Mouse (Mus musculus): ENCODE measurements around the gene Hoxc5.

Hoxc5 gene

GRCm38 (mm10) chr15:103011928-103012486 is 44.8 kb downstream of the Hoxc5 start:
- DNase-seq (ENCODE audit: low spot score): no peak

- no peak for DNase-seq (ENCODE audit: low spot score)
These were observed 46.2 kb downstream of the Hoxc5 start for GRCm38 (mm10) chr15:103013238-103013984.

DNA sequence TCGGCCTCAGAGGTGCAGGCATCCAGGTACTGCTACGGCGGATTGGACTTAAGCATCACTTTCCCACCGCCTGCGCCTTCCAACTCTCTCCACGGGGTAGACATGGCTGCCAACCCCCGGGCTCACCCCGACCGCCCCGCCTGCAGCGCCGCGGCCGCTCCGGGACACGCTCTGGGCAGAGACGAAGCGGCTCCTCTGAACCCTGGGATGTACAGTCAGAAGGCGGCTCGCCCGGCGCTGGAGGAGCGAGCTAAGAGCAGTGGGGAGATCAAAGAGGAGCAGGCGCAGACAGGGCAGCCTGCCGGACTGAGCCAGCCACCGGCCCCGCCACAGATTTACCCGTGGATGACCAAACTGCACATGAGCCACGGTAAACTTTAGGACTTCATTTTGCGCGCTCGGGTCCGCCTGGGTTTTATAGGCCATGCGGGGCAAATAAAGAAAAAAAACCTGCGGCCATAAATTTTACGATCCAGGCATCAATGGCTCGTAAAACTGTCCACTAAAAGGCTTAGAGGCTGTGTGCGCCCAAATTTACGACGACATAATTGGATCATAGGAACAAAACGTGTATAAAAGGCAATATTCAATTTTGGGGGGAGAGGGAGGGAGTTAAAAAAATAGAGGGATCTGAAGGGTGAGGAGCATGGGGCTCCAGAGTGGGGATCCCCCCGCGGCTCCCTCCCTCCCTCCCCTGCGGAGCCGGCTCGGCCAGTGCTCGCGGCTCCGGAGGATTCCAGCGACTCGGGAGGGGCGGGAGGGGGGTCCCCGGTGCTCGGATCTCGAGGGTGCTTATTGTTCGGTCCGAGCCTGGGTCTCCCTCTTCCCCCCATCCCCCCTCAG is 47.1 kb downstream of the Hoxc5 start:
- DNase-seq (ENCODE audit: low spot score): peak; percentile 38

- no peak for DNase-seq (ENCODE audit: low spot score)
These were observed 47.8 kb downstream of the Hoxc5 start for GRCm38 (mm10) chr15:103015009-103015399.

- DNase-seq (ENCODE audit: low spot score): no peak
These were observed 48.3 kb downstream of the Hoxc5 start for GRCm38 (mm10) chr15:103015406-103016166.

GRCm38 (mm10) chr15:103018636-103019035 is 51.4 kb downstream of the Hoxc5 start, which contains the start of gene Hoxc4:
Gene Hoxc4, plus strand, starts transcription at chr15:103018934.
- DNase-seq (ENCODE audit: low spot score): no peak

GRCm38 (mm10) chr15:103020899-103021418 is 53.7 kb downstream of the Hoxc5 start:
- DNase-seq (ENCODE audit: low spot score): no peak

DNA sequence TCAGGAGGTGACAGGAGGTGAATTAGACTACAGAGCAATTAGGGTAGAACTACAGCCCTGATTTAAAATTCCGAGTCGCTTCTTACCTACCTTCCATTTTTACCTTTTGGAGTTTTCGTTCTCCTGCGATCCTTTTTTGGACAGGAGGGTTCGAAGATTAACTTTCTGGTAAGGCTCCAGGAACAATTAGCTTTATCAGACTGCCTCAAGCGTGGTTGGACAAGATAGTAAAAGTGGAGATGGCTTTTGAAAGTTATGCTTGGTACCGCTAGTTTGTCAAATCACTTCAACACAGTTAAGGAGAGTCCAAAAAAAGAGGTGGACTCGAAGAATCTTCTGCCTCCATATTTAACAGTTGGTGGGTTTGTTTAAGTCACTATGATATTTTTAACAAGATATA is 54.3 kb downstream of the Hoxc5 start:
- no peak for DNase-seq (ENCODE audit: low spot score)

DNA sequence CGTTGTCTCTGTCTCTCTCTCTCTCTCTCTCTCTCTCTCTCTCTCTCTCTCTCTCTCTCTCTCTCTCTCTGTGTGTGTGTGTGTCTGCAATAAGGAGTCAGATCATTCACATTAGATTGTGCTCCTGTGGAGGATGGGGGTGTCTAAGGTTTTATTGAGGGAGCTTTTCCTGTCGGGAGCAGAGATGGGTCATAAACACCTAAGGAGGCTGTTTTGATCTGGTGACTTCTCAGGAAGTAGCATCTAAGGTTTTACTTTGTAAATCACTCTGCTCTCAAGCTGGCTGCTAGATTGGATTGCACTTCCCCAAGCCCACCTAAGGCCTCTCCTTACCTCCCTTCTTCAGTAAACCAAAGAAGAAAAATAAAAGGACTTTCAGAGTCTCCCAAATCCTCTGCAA is 56.9 kb downstream of the Hoxc5 start:
- no peak for DNase-seq (ENCODE audit: low spot score)

DNA sequence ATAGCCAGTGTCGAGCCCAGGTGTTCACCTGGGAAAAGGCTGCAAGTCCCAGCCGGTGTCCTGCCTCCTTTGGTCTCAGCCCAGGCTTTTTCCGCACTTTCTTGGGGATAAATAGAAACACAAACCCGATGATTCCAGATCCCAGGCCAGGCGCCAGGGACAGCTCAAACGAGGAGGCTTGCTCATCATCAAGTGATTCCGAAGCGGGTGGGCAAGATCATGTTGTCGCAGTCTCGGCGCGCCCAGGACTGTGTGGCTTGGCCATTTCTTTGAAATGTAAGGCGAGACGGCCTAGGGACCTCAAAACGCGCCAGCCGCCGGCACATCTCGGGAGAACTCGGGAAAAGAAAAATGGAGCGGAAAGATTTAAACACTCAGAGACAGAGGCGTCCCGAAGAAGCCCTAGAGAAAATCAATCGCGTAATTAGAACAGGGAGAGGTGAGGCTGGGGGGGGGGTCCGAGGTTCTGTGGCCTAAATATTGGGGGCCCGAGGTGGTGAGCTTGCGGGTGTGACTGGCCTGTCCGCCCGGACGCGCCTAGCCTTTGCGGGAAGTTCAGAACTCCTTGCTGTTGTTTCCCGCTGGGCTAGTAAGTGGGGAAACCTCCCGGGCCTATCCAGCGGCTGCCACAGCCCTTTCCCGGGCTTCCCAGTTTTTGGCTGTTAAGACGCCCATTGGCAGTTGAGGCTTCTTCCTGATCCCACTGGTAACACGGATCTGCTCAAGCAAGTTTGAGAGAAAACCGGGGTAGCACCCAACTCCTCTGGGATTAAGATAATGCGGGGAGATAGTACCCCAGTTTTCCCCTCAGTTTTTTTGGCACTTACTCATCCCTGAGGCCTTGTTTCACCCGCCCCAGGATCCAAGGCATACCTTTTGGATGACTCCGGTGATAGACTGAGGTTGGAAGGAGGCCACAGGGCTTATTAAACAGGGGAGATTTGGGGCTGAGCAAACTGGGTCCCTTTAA is 60.3 kb downstream of the Hoxc5 start:
- no peak for DNase-seq (ENCODE audit: low spot score)

DNA sequence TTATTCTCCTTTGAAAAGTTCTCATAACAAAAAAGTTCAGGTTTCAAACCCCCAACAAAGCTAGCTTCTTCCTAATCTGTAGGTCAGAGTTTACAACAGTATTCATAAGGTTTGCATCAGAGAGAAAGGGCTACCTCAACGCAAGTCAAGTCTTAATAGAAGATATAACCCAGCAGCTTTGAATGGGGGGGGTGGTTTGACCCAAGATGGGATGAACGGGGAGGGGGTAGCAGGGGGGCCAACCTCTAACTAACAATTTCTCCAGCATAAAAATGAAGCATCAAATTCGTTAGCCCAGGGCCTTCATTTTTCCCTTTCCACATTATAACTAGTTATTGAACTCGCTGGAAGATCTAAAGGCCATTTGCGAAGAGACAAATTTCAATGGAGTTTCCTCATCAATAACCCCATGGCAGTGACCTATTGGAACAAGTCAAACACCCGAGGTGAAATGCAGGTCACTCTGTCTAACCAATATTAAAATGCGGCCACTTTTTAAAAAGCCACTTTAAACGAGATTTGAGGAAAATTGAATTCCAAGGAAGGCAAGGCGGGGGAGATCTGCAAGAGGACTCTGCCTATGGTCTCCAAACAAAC is 61.8 kb downstream of the Hoxc5 start:
- DNase-seq (ENCODE audit: low spot score): no peak

- DNase-seq (ENCODE audit: low spot score): no peak
These were observed 62.9 kb downstream of the Hoxc5 start for GRCm38 (mm10) chr15:103030142-103030541.

DNA sequence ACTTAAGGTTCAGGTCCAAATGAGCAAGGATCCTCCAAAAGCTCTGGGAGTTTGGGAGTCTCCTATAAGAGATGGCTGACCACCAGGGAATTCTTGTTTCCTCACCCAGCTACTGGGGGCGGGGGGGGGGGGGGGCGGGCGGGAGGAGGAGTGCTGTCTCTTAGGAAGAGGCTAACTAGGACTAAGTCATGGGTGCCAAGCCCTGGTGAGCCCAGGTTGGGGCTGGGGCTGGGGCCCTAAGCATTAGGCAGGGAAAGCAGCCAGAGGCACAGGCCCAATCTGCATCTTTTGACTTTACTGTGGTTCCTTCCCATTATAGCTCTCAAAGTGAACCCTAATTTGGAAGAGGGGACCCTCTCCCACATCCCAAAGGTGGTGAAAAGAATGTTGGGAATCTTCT is 64.9 kb downstream of the Hoxc5 start:
- DNase-seq (ENCODE audit: low spot score): no peak

GRCm38 (mm10) chr15:103032646-103033575 is 65.7 kb downstream of the Hoxc5 start:
- no peak for DNase-seq (ENCODE audit: low spot score)

DNA sequence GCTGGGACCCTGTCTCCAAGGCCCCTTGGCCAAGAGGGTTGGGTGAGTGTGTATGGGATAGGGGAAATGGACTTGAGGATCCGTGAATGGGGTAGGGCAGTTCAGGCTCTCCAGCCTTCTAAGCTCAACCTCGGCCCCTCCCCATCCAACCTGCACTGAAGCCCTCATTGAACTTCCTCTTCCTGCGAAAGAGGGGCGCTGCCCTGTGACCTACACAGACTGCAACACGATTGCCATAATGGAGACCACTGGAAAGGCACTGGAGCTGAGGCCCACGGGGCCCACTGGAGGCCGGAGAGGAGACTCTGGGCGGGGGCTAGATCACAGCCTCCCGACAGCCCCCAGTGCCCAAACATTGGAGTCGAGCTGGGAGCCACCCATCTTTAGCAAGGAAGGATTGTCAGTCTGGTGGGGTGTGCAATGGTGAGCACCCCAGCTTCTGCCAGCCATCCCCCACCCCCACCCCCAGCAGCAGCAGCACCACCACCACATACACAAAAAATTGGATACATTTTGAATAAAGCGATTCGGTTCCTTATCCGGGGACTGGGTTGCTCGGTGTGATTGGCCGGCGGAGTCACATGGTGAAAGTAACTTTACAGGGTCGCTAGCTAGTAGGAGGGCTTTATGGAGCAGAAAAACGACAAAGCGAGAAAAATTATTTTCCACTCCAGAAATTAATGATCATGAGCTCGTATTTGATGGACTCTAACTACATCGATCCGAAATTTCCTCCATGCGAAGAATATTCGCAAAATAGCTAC is 67.0 kb downstream of the Hoxc5 start:
- DNase-seq (ENCODE audit: low spot score): no peak

DNA sequence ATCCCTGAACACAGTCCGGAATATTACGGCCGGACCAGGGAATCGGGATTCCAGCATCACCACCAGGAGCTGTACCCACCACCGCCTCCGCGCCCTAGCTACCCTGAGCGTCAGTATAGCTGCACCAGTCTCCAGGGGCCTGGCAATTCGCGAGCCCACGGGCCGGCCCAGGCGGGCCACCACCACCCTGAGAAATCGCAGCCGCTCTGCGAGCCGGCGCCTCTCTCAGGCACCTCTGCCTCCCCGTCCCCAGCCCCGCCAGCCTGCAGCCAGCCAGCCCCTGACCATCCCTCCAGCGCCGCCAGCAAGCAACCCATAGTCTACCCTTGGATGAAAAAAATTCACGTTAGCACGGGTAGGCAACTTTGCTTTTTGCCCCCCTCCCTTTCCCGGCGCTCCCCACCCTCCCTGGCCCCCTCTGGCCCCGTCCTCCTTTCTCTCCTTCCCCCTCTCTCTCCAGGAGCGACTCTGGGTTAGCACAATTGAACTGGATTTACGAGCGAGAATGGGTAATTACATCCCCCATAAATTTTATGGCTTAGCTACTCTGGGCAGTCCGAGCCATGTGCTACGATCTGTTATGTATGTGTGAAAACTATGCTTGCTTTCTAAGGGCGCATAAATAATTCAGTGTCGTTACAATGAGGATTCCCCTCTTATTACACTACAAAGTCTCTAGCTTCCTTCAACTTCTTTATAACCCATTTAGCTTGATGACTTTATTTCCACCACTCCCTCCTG is 67.7 kb downstream of the Hoxc5 start:
- DNase-seq (ENCODE audit: low spot score): no peak

DNA sequence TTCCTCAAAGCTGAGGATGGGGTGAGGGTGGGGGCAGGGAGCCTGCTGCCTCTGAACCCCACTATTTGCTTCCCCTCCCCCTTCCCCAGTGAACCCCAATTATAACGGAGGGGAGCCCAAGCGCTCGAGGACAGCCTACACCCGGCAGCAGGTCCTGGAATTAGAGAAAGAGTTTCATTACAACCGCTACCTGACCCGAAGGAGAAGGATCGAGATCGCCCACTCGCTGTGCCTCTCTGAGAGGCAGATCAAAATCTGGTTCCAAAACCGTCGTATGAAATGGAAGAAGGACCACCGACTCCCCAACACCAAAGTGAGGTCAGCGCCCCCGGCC is 68.3 kb downstream of the Hoxc5 start:
- DNase-seq (ENCODE audit: low spot score): no peak

DNA sequence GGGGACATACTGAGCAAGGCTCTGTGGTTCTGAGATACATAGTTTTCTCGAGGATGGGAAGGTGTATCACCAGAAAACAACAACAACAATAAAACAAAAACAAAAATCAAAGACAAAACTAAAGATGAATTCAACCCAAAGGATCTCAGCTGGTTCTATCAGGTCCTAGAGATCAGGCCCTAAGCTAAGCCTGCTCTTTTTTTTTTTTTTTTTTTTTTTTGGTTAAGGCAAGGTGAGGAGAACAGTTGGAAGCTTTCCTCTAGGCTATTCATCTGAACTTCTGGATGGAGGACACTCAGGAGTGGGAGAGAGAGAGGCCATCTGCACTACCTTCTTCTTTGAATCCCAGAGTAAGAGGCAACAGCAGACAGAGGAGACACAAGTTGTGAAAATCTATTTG is 70.3 kb downstream of the Hoxc5 start:
- DNase-seq (ENCODE audit: low spot score): no peak
